Mouse (Mus musculus) embryonic facial prominence, embryonic 13.5 days (tissue): Measurements from ENCODE around the gene Pi16. TPM values are rescaled to one million over a fixed set of nuclear protein-coding genes. Genes with fewer than 3 reads are reported as not detected.
"Not testable (repeated sequence)": the region's sequence is repeated elsewhere in the genome, so short reads cannot be mapped to it uniquely, and the experiment has no call there.

Source experiments
- ATAC-seq: fragments of 200-750 bp; cut with Nextera tagmentation; 2 replicates; pipeline ENCODE4 v1.8.0; 2017; ENCODE audit warnings: low read depth; ENCODE audit not compliant: insufficient number of reproducible peaks, insufficient read depth, low FRiP score, low TSS enrichment
- H3K27ac ChIP-seq: fragments of 300-500 bp; sonication (generic); 2 replicates; pipeline ENCODE4 v1.5.1; 2015; ENCODE audit warnings: moderate library complexity, mild to moderate bottlenecking, inconsistent platforms
- H3K27me3 ChIP-seq: fragments of 300-500 bp; sonication (generic); 2 replicates; pipeline ENCODE4 v1.6.1; 2015; ENCODE audit warnings: mild to moderate bottlenecking, inconsistent platforms
- H3K36me3 ChIP-seq: fragments of 300-500 bp; sonication (generic); 2 replicates; pipeline ENCODE4 v1.6.1; 2015; ENCODE audit warnings: mild to moderate bottlenecking, inconsistent platforms
- H3K4me1 ChIP-seq: fragments of 300-500 bp; sonication (generic); 2 replicates; pipeline ENCODE4 v1.6.1; 2015; ENCODE audit warnings: inconsistent platforms
- H3K4me2 ChIP-seq: fragments of 300-500 bp; sonication (generic); 2 replicates; pipeline ENCODE4 v1.6.1; 2015; ENCODE audit warnings: moderate library complexity, mild to moderate bottlenecking, inconsistent platforms
- H3K4me3 ChIP-seq: fragments of 300-500 bp; sonication (generic); 2 replicates; pipeline ENCODE4 v1.5.1; 2015; ENCODE audit warnings: mild to moderate bottlenecking, inconsistent platforms
- H3K9ac ChIP-seq: fragments of 300-500 bp; sonication (generic); 2 replicates; pipeline ENCODE4 v1.6.1; 2015; ENCODE audit warnings: mild to moderate bottlenecking, inconsistent platforms
- H3K9me3 ChIP-seq: fragments of 300-500 bp; sonication (generic); 2 replicates; pipeline ENCODE4 v1.6.1; 2016; ENCODE audit warnings: inconsistent platforms
- WGBS: fragments of 180-500 bp; shearing (Covaris S2); methylation state at CpG from one replicate; pipeline ENCODE4 v1.1.7; 2015; ENCODE audit warnings: mixed read lengths; 5-methylcytosine and 5-hydroxymethylcytosine counted together
- polyA plus RNA-seq: library from polyadenylated mRNA; unstranded; fragments of >200 nt; fragmentation: Nextera tagmentation; extraction: Ambion mirVana; gene quantifications from 2 replicates; pipeline ENCODE4 v1.2.1, GENCODE M21; 2015

Pi16 gene
- polyA plus RNA-seq: 0.23 and 0.27 TPM in 2 replicates

- not testable (repeated sequence) for H3K9ac ChIP-seq, H3K36me3 ChIP-seq, H3K4me3 ChIP-seq, ATAC-seq, H3K4me2 ChIP-seq, H3K9me3 ChIP-seq
- peaks cover 36% of the 10 kb centered on the region for H3K27me3 ChIP-seq
- 0 out of 2 replicates have a peak within 1 kb of the TSS, but pooled peaks have one; percentile 16 for H3K27ac ChIP-seq
- H3K4me1 ChIP-seq: peaks cover 14% of the 10 kb centered on the region
- WGBS: 91% methylated on average over 3 of the region's 3 CpGs
These were observed at the start of gene Pi16 for GRCm38 (mm10) chr17:29317380-29317779. Gene Pi16, plus strand, starts transcription at chr17:29317680.

- Histone ChIP-seq H3K9ac (peak overlapping the region; percentile 97), H3K4me3 (peak overlapping the region; percentile 87), H3K4me2 (peak overlapping the region; percentile 66), H3K27ac (peak overlapping the region; percentile 95), H3K36me3 (no peaks in the 10 kb centered on the region), H3K9me3 (no peaks in the 10 kb centered on the region), H3K27me3 (no peaks in the 10 kb centered on the region), H3K4me1 (peaks cover 22% of the 10 kb centered on the region)
- WGBS: 50% methylated on average over 6 of the region's 6 CpGs
- ATAC-seq: no peak; the same call in 1 of the 2 replicates
These were observed 49.4 kb upstream of the Pi16 start for GRCm38 (mm10) chr17:29267931-29268681.

GRCm38 (mm10) chr17:29268682-29269348 is 48.7 kb upstream of the Pi16 start, which contains the start of gene BC004004:
Gene BC004004, plus strand, starts transcription at chr17:29268788.
- Histone ChIP-seq H3K9me3 (no peaks in the 10 kb centered on the region), H3K27me3 (no peaks in the 10 kb centered on the region), H3K9ac (peak within 1 kb of the TSS; percentile 97), H3K36me3 (no peaks in the 10 kb centered on the region), H3K4me1 (peaks cover 21% of the 10 kb centered on the region), H3K4me3 (peak within 1 kb of the TSS; percentile 87), H3K4me2 (peak within 1 kb of the TSS; percentile 66), H3K27ac (peak within 1 kb of the TSS; percentile 95)
- ATAC-seq: peak; percentile 81
- under 1% methylated on average over 53 of the region's 63 CpGs for WGBS

- H3K4me2 ChIP-seq: peak overlapping the region; percentile 66
- ATAC-seq: no peak
- peak overlapping the region; percentile 97 for H3K9ac ChIP-seq
- peak overlapping the region; percentile 87 for H3K4me3 ChIP-seq
- H3K27ac ChIP-seq: peak overlapping the region; percentile 95
- 19% methylated on average over 10 of the region's 10 CpGs for WGBS
- no peaks in the 10 kb centered on the region for H3K9me3 ChIP-seq
- H3K36me3 ChIP-seq: no peaks in the 10 kb centered on the region
- no peaks in the 10 kb centered on the region for H3K27me3 ChIP-seq
- H3K4me1 ChIP-seq: peaks cover 19% of the 10 kb centered on the region
These were observed 48.2 kb upstream of the Pi16 start for GRCm38 (mm10) chr17:29269349-29269706.

GRCm38 (mm10) chr17:29270148-29270698 is 47.3 kb upstream of the Pi16 start:
- H3K27me3 ChIP-seq: no peaks in the 10 kb centered on the region
- H3K9ac ChIP-seq: peak overlapping the region; percentile 97; the same call in 1 of the 2 replicates
- peaks cover 15% of the 10 kb centered on the region for H3K4me1 ChIP-seq
- H3K4me2 ChIP-seq: peak overlapping the region; percentile 66
- H3K36me3 ChIP-seq: no peaks in the 10 kb centered on the region
- no peaks in the 10 kb centered on the region for H3K9me3 ChIP-seq
- no peak overlapping the region for H3K27ac ChIP-seq
- H3K4me3 ChIP-seq: peak overlapping the region; percentile 87
- 90% methylated on average over 9 of the region's 9 CpGs for WGBS
- ATAC-seq: no peak

GRCm38 (mm10) chr17:29273156-29273555 is 44.3 kb upstream of the Pi16 start:
- Histone ChIP-seq H3K36me3 (peaks cover 6% of the 10 kb centered on the region; the same call in 1 of the 2 replicates), H3K27me3 (no peaks in the 10 kb centered on the region), H3K4me1 (peaks cover 8% of the 10 kb centered on the region), H3K9me3 (no peaks in the 10 kb centered on the region), H3K9ac (no peak overlapping the region), H3K4me2 (no peak overlapping the region), H3K4me3 (no peak overlapping the region), H3K27ac (no peak overlapping the region)
- no peak for ATAC-seq
- WGBS: 82% methylated on average over 7 of the region's 7 CpGs

- 77% methylated on average over 11 of the region's 11 CpGs for WGBS
- Histone ChIP-seq H3K36me3 (peaks cover 6% of the 10 kb centered on the region; the same call in 1 of the 2 replicates), H3K27ac (no peak overlapping the region)
These were observed 43.6 kb upstream of the Pi16 start for GRCm38 (mm10) chr17:29273889-29274288.

GRCm38 (mm10) chr17:29280422-29280821 is 37.1 kb upstream of the Pi16 start:
- no peak for ATAC-seq
- 89% methylated on average over 5 of the region's 5 CpGs for WGBS
- Histone ChIP-seq H3K27me3 (no peaks in the 10 kb centered on the region), H3K27ac (no peak overlapping the region), H3K9ac (no peak overlapping the region), H3K9me3 (no peaks in the 10 kb centered on the region), H3K4me1 (no peaks in the 10 kb centered on the region), H3K36me3 (peaks cover 43% of the 10 kb centered on the region), H3K4me3 (no peak overlapping the region), H3K4me2 (no peak overlapping the region)

More at GRCm38 (mm10) chr17:29273889-29274288, 43.6 kb upstream of the Pi16 start:
- ATAC-seq: no peak
- Histone ChIP-seq H3K4me3 (no peak overlapping the region), H3K4me2 (no peak overlapping the region), H3K4me1 (peaks cover 6% of the 10 kb centered on the region), H3K27me3 (no peaks in the 10 kb centered on the region), H3K9ac (0 out of 2 replicates have a peak overlapping the region, but pooled peaks have one; percentile 11), H3K9me3 (no peaks in the 10 kb centered on the region)

GRCm38 (mm10) chr17:29281541-29281940 is 35.9 kb upstream of the Pi16 start:
- ATAC-seq: no peak
- Histone ChIP-seq H3K9ac (no peak overlapping the region), H3K4me2 (no peak overlapping the region), H3K4me3 (no peak overlapping the region), H3K27ac (no peak overlapping the region), H3K9me3 (no peaks in the 10 kb centered on the region), H3K4me1 (no peaks in the 10 kb centered on the region), H3K36me3 (peaks cover 52% of the 10 kb centered on the region), H3K27me3 (no peaks in the 10 kb centered on the region)
- 86% methylated on average over 5 of the region's 5 CpGs for WGBS

GRCm38 (mm10) chr17:29282216-29282952 is 35.1 kb upstream of the Pi16 start:
- no peak for ATAC-seq
- Histone ChIP-seq H3K9me3 (no peaks in the 10 kb centered on the region), H3K4me1 (no peaks in the 10 kb centered on the region), H3K9ac (no peak overlapping the region), H3K27ac (no peak overlapping the region), H3K36me3 (peaks cover 52% of the 10 kb centered on the region), H3K4me2 (no peak overlapping the region), H3K4me3 (no peak overlapping the region), H3K27me3 (no peaks in the 10 kb centered on the region)
- 76% methylated on average over 21 of the region's 21 CpGs for WGBS

GRCm38 (mm10) chr17:29291793-29292192 is 25.7 kb upstream of the Pi16 start:
- 83% methylated on average over 7 of the region's 7 CpGs for WGBS
- no peak overlapping the region for H3K4me3 ChIP-seq
- H3K4me1 ChIP-seq: no peaks in the 10 kb centered on the region
- H3K36me3 ChIP-seq: peaks cover 37% of the 10 kb centered on the region
- no peak overlapping the region for H3K9ac ChIP-seq
- H3K4me2 ChIP-seq: no peak overlapping the region
- H3K27ac ChIP-seq: no peak overlapping the region
- no peaks in the 10 kb centered on the region for H3K27me3 ChIP-seq
- no peaks in the 10 kb centered on the region for H3K9me3 ChIP-seq
- ATAC-seq: no peak
